Mouse (Mus musculus) E14TG2a.4 (cell line): ENCODE measurements at regions not wholly inside any gene's neighbourhood (a gene's known extent, or its start where the extent isn't known, plus 50 kb on each side); places are given as distances from the start of the nearest gene placed in this dataset.

Experiments
- CTCF ChIP-seq: conservative IDR thresholded peaks from 2 replicates; pipeline ENCODE4 v1.5.1; 2014; ENCODE audit warnings: low read length
- POU5F1 ChIP-seq: IDR thresholded peaks from 2 replicates; pipeline ENCODE4 v1.6.1; 2014; ENCODE audit warnings: low read length, borderline replicate concordance

DNA sequence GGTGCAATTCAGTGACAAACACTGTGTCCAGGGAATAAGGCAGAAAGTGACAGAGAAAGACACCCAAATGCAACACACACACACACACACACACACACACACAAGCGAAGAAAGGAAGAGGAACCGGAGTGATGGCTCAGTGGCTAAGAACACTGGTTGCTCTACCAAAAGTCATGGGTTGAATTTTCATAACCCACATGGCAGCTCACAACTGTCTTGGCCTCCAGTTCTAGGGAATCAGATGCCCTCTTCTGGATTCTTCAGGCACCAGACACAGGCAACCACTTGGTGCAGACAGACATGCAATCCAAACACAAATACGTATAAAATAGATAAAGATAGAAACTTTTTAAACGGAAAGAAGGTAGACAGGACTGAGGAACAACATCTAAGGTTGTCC is 618.4 kb upstream of the Cdh11 start:
- TF ChIP-seq CTCF: no peak
- TF ChIP-seq POU5F1: no peak
